7 mouse cellular contexts compared by ENCODE assay signal in the genomic region with DNA sequence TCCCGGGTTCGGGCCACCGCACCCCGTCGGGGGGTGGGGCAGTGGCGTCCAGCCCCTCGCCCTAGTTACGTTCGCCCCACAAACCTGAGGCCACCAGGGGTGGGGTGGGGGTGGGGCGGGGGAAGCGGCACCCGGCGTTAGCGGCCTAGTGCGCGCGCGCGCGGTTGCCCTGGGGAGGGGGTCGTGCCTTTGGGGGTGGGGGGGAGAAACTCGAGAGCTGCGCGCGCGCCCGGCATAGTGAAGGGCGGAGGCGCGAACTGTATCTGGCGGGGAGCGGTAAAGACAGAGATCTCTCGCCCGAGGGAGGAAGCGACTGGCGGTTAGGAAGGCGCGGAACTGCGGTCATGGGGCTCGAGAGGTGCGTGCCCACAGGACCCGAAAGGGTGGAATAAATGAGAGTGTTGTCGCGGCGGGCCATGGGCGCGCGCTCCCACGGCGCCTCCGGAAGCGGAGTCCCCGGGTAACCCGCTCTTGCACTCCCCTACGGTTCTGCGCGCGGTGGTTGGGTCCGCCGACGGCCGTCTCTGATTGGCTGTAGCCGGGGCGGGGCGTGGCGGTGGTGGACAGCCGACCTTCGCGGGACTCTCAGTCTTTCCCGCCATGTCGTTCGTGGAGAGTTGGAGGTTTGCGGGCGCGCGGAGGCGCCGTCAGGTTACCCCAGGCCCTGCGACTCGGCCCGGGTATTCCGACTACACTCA. TPM values are rescaled to one million over a fixed set of nuclear protein-coding genes. Genes with fewer than 3 reads are reported as not detected.
DNase-seq lines count a peak whose midpoint lies in the region; ATAC-seq and TF ChIP-seq lines count a peak whose summit lies in the region.

Gene Arl6ip6 (plus strand): TSS at position 204 of the 698 bp plus-strand sequence.

- WGBS in embryonic facial prominence, embryonic 10.5 days, result under 1% methylated on average over 82 of the region's 82 CpGs
- WGBS in intestine, postnatal 0 days, result under 1% methylated on average over 80 of the region's 82 CpGs
- WGBS in midbrain, embryonic 12.5 days, result under 1% methylated on average over 75 of the region's 82 CpGs
- WGBS in small intestine, adult 2 months, result under 1% methylated on average over 82 of the region's 82 CpGs

- ATAC-seq in intestine, postnatal 0 days, result peak; percentile 90
- peak; percentile 91 for ATAC-seq in midbrain, embryonic 12.5 days (ENCODE audit: low FRiP score, low read depth)

- peak; percentile 99 for DNase-seq in adrenal gland, postnatal 10 days
- DNase-seq in embryonic facial prominence, embryonic 10.5 days (ENCODE audit: low spot score), result peak; percentile 98
- DNase-seq in gonadal fat pad, adult 2 months (ENCODE audit: low read depth), result no peak
- DNase-seq in left cerebral cortex, postnatal 4 days, result peak; percentile 98

- H3K9ac ChIP-seq in intestine, postnatal 0 days (ENCODE audit: low read depth, low read length), result peak within 1 kb of the TSS; percentile 81
- H3K9ac ChIP-seq in midbrain, embryonic 12.5 days (replicated peaks), result peak within 1 kb of the TSS; percentile 84

- H3K4me3 ChIP-seq in embryonic facial prominence, embryonic 10.5 days, result peak within 1 kb of the TSS; percentile 89
- peak within 1 kb of the TSS; percentile 84 for H3K4me3 ChIP-seq in intestine, postnatal 0 days (ENCODE audit: low read depth, low read length)
- H3K4me3 ChIP-seq in midbrain, embryonic 12.5 days, result peak within 1 kb of the TSS; percentile 87
- H3K4me3 ChIP-seq in small intestine, adult 2 months (ENCODE audit: low read depth, low read length), result peak within 1 kb of the TSS; percentile 95

- peak; percentile 60 for TF ChIP-seq POLR2A in small intestine, adult 2 months (IDR thresholded peaks at IDR 0.05; ENCODE audit: low read depth, low read length)

- H3K4me1 ChIP-seq in embryonic facial prominence, embryonic 10.5 days, result peaks cover 26% of the 10 kb centered on the region
- H3K4me1 ChIP-seq in intestine, postnatal 0 days (replicated peaks; ENCODE audit: control insufficient read depth, insufficient read depth, low read length), result 0 out of 2 replicates have a peak, but pooled peaks cover 6% of the 10 kb centered on the region
- H3K4me1 ChIP-seq in midbrain, embryonic 12.5 days, result peaks cover 14% of the 10 kb centered on the region
- H3K4me1 ChIP-seq in small intestine, adult 2 months (ENCODE audit: control insufficient read depth, insufficient read depth, insufficient read length, low read length), result peaks cover 2% of the 10 kb centered on the region; the same call in 1 of the 2 replicates

- H3K9me3 ChIP-seq in embryonic facial prominence, embryonic 10.5 days, result no peaks in the 10 kb centered on the region
- no peaks in the 10 kb centered on the region for H3K9me3 ChIP-seq in intestine, postnatal 0 days (ENCODE audit: control insufficient read depth)
- no peaks in the 10 kb centered on the region; the same call in 1 of the 2 replicates for H3K9me3 ChIP-seq in midbrain, embryonic 12.5 days

- H3K27ac ChIP-seq in embryonic facial prominence, embryonic 10.5 days (replicated peaks), result peak within 1 kb of the TSS; percentile 95
- peak within 1 kb of the TSS; percentile 98 for H3K27ac ChIP-seq in intestine, postnatal 0 days (ENCODE audit: low read depth, low read length)
- H3K27ac ChIP-seq in midbrain, embryonic 12.5 days (replicated peaks), result peak within 1 kb of the TSS; percentile 95
- peak within 1 kb of the TSS; percentile 99 for H3K27ac ChIP-seq in small intestine, adult 2 months (ENCODE audit: insufficient read depth, low read depth, low read length)

- no peak for TF ChIP-seq CTCF in intestine, postnatal 0 days (IDR thresholded peaks at IDR 0.05; ENCODE audit: low read depth)
- no peak for TF ChIP-seq CTCF in small intestine, adult 2 months (IDR thresholded peaks at IDR 0.05; ENCODE audit: extremely low read depth, insufficient read length, insufficient replicate concordance, low read depth, low read length)

- H3K36me3 ChIP-seq in embryonic facial prominence, embryonic 10.5 days (replicated peaks), result peaks cover 61% of the 10 kb centered on the region
- H3K36me3 ChIP-seq in intestine, postnatal 0 days (ENCODE audit: control insufficient read depth, insufficient read depth), result peaks cover 6% of the 10 kb centered on the region
- H3K36me3 ChIP-seq in midbrain, embryonic 12.5 days, result peaks cover 29% of the 10 kb centered on the region
- H3K36me3 ChIP-seq in small intestine, adult 2 months (ENCODE audit: control insufficient read depth, insufficient read depth, low read length), result peaks cover 12% of the 10 kb centered on the region

- no peaks in the 10 kb centered on the region for H3K27me3 ChIP-seq in embryonic facial prominence, embryonic 10.5 days (replicated peaks; ENCODE audit: low read depth, poor library complexity, severe bottlenecking)
- no peaks in the 10 kb centered on the region for H3K27me3 ChIP-seq in intestine, postnatal 0 days (replicated peaks; ENCODE audit: control insufficient read depth, insufficient read depth, low read length)
- no peaks in the 10 kb centered on the region for H3K27me3 ChIP-seq in midbrain, embryonic 12.5 days
- H3K27me3 ChIP-seq in small intestine, adult 2 months (ENCODE audit: control insufficient read depth, insufficient read depth, low read length), result no peaks in the 10 kb centered on the region

- peak within 1 kb of the TSS; percentile 77 for H3K4me2 ChIP-seq in intestine, postnatal 0 days (replicated peaks; ENCODE audit: low read depth)
- peak within 1 kb of the TSS; percentile 57 for H3K4me2 ChIP-seq in midbrain, embryonic 12.5 days (replicated peaks)

- intact Hi-C loops in left cerebral cortex, postnatal 4 days (cut with DNase I), result loop anchor here (10.0 kb wide), 1 partner anchor 437 kb away; no protein-coding TSS in a partner anchor

RNA-seq across cellular contexts. Expression of gene Arl6ip6, which starts in this region (rescaled TPM):
- total RNA-seq in adrenal gland, postnatal 10 days (2021), result 10 to 100 TPM; 30.3 to 35.1 TPM
- 66.9 and 68.2 TPM in 2 replicates for polyA plus RNA-seq in embryonic facial prominence, embryonic 10.5 days (2016; fragmentation: Nextera tagmentation; extraction: Ambion mirVana)
- polyA plus RNA-seq in gonadal fat pad, adult 2 months (2012; rRNA removed), result 13.0 and 15.8 TPM in 2 replicates
- polyA plus RNA-seq in intestine, postnatal 0 days (2015; fragmentation: Nextera tagmentation; extraction: Ambion mirVana), result 19.6 and 21.4 TPM in 2 replicates
- total RNA-seq in left cerebral cortex, postnatal 4 days (2021), result 10 to 100 TPM; 16.4 to 17.6 TPM
- 61.7 and 65.0 TPM in 2 replicates for polyA plus RNA-seq in midbrain, embryonic 12.5 days (2016; fragmentation: Nextera tagmentation; extraction: Ambion mirVana)
- 3.1 and 4.3 TPM in 2 replicates for polyA plus RNA-seq in small intestine, adult 2 months (2012; rRNA removed)
